Comparison of ENCODE assay signal across 8 mouse cellular contexts in the genomic region with DNA sequence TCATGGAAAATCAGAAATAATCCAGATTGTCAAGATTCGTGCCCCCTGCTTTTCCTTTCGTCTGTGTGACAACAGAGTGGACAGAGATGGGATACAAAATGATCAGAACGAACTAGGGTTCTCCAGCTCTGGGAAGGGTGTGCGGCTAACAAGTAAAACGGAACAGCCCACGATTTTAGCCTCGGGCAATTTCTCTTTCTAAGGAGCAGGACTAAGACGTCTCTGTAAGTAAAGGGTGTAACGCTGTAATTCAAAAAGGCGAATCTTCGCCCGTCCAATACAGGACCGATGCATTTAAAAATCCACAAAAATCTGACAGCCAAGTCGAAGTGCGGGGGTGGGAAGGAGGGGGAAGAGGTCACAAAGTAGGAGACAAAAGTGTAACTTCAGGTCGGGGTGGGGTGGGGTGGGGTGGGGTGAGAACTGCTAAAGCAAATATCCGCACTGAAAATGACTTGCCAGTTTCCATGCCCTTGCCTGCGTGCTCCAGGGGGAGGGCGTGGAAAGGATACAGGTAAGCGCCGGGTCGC. TPM values are rescaled to one million over a fixed set of nuclear protein-coding genes. Genes with fewer than 3 reads are reported as not detected.
A peak's percentile ranks its signal among the peaks of the same experiment; 100 is the strongest.
DNase-seq lines count a peak whose midpoint lies in the region; TF ChIP-seq lines count a peak whose summit lies in the region.

No protein-coding gene starts in this region.

- DNase-seq in layer of hippocampus, adult 2 months (ENCODE audit: low spot score in 2 of 2), result no peak
- DNase-seq in layer of hippocampus, adult 8-10 months (ENCODE audit: low spot score in 2 of 2), result no peak
- DNase-seq in brain, adult 2 months (ENCODE audit: low read depth, low spot score), result peak; percentile 37
- DNase-seq in gonadal fat pad, adult 2 months (ENCODE audit: low read depth), result peak; percentile 5
- peak; percentile 3 for DNase-seq in lung, postnatal 10 days
- no peak for DNase-seq in spleen, adult 12 weeks (ENCODE audit: low spot score)
- DNase-seq in B cell, adult 2 months, result no peak
- DNase-seq in thymus, postnatal 36 days, result no peak

- peak overlapping the region; percentile 67 for H3K4me3 ChIP-seq in layer of hippocampus, adult 2 months

- no peak for TF ChIP-seq CTCF in layer of hippocampus, adult 2 months (conservative IDR thresholded peaks at IDR 0.05)

- peak overlapping the region; percentile 77; the same call in 1 of the 2 replicates for H3K27ac ChIP-seq in layer of hippocampus, adult 2 months

RNA-seq across cellular contexts. Expression of a gene that starts 0.4 kb away (rescaled TPM):
- 10 to 100 TPM; 15.0 to 17.0 TPM for total RNA-seq in layer of hippocampus, adult 2 months (2021)
- 10 to 100 TPM; 13.6 to 24.6 (median 18.1) TPM for total RNA-seq in layer of hippocampus, adult 8-10 months (2022)
- 1.9 and 4.6 TPM in 2 replicates for polyA plus RNA-seq in gonadal fat pad, adult 2 months (2012; rRNA removed)

Comparison
In these comparisons a context has a peak if more than half of its experiments do, and no peak if none do; other contexts are left out.
1. DNase-seq: peak in brain, adult 2 months (single experiment), gonadal fat pad, adult 2 months (single experiment) and lung, postnatal 10 days (single experiment); none in layer of hippocampus, adult 2 months (0 of 2), layer of hippocampus, adult 8-10 months (0 of 2), spleen, adult 12 weeks (single experiment), B cell, adult 2 months (0 of 2) and thymus, postnatal 36 days (0 of 2).